Mouse (Mus musculus) MEL (cell line): ENCODE results near the gene Lrba.

Experiments
- E2F4 ChIP-seq: IDR thresholded peaks from 2 replicates; pipeline ENCODE4 v1.6.1; 2011; ENCODE audit warnings: low read depth, low read length, improper control_type of control experiment, borderline replicate concordance
- ZMIZ1 ChIP-seq: IDR thresholded peaks from 2 replicates; pipeline ENCODE4 v1.6.1; 2012; ENCODE audit warnings: low read depth, mild to moderate bottlenecking, inconsistent platforms, low read length, improper control_type of control experiment, moderate library complexity

DNA sequence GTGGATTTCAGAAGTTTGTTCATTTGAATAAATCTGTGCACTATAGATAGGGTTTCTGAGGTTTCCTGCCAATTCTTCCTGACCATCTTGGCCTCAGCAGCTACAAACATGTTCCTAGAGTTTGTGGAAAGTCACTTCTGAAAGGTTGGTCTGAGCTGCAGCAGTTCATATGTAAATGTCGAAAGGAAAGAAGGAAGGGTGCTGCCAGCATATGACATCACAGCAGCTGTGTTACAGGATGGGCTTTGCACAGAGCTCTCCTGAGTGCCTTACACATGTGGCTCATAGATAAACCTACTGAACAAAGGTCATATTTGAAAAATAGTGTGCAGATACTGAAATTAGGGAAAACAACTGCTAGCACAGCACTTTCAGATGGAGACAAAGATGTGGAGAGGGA is 411.5 kb downstream of the Lrba start:
- no peak for TF ChIP-seq ZMIZ1
- no peak for TF ChIP-seq E2F4
